Mouse (Mus musculus): ENCODE measurements at regions not wholly inside any gene's neighbourhood (a gene's known extent, or its start where the extent isn't known, plus 50 kb on each side); places are given as distances from the start of the nearest gene placed in this dataset.
"Not testable (repeated sequence)": the region's sequence is repeated elsewhere in the genome, so short reads cannot be mapped to it uniquely, and the experiment has no call there.

- no peak for DNase-seq
Observed at GRCm38 (mm10) chr4:89753484-89753883, 74.2 kb downstream of the Dmrta1 start.

DNA sequence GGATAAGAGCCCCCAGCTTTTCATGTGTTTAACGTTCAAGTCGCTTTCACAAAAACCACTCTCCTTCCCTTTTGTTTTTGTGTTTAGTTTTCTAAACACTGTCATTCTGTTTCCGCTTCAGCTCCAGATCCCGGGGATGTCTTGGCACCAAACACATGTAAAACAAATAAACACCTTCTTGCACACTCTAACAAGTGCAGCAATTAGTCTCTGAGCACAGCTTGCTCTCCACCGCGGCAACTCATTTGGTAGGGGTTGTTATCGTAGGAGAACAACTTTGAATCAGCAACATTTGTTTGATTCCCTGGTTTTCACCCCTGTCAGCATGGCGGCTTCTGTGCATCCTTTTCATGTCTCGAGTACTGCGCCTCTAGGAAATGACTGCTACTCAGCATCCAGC is 97.0 kb downstream of the Dmrta1 start:
- no peak for DNase-seq

DNA sequence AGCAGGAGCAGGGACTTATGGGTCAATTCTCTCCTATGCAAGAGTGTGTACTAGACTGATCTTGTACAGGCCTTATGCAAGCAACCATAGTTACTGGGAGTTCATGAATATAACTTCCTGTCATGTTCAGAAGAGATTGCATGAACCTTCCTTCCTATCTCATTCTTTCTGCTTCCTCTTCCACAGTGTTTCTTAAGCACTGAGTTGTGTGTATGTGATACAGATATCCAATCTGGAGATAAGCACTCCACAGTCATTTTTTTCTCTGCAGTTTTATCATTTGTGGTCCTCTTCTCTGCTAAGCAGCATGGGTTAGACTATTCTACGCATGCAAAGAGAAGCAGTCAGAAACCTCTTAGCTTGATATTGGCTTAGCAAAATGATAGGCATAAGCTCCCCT is 102.3 kb downstream of the Dmrta1 start:
- DNase-seq, result no peak

DNA sequence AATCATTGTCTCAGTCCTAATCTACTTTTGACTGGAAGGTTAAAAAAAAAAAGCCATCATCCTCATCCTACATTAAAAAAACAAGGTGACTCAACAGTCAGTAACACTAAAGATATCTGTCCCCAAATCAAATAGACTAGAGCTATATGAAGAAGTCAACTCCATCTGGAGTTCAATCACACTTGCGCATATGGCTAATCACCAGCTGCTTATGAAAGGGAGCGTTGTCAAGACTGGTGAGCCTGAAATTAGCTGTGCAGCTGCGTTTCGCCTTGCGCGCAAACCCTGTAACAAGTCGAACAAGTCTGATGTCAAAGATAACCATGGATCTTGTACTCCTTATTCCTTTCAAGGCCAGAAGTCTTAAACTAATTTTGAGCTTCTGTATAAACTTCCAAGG is 137.6 kb downstream of the Dmrta1 start:
- no peak for DNase-seq

DNA sequence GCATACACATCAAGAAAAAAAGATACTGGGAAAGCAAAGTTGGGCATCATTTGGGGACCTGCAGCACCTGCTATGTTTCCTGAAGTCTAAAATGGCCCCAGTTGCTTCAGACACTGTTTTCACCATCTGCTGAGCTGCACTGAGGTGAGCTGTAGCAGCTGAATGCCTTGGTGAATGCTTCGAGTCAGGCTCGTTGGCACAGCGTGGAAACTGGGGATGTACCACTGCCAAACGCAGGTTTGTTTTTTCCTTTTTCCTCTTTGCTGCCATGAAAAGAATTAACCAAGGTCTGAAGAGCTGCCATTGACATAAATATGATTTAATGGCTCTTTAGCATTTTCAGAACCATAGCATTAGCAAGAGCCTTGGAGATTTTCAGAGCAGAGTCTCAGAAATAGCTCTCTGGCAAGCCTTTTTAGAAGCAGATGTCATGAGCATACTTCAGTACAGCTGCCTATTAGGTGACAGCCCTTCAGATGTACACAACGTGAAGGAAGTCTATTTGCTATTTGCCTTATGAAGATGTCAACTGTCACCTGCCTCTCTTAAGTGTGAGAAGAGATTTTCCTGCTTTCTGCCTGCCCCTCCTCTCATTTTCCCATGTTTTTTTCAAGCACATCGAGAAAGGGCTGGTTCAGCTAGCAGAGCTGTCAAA is 155.4 kb downstream of the Dmrta1 start:
- DNase-seq, result peak; percentile 2 to 3

DNA sequence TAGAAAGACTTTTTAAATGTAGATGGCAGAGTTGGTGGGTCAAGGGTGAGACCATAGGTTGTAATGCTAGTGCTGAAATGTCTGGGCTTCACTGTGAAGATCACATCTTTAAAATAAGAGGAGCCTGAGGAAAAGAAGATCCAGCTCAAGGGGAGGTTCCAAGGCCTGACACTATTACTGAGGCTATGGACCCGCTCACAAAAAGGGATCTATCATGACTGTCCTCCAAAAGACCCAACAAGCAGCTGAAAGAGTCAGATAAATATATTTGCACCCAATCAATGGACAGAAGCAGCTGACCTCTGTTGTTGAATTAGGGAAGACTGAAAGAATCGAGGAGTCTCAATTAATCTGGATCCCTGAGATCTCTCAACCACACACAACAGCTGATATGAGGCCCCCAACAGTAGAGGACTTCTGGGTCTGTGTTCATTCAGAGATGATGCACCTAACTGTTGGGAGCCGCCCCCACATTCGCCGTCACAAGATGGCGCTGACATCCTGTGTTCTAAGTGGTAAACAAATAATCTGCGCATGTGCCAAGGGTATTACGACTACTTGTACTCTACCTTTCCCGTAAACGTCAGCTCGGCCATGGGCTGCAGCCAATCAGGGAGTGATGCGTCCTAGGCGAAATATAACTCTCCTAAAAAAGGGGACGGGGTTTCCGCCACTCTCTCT is 196.3 kb downstream of the Dmrta1 start:
- peak; percentile 20 to 30 for DNase-seq

DNA sequence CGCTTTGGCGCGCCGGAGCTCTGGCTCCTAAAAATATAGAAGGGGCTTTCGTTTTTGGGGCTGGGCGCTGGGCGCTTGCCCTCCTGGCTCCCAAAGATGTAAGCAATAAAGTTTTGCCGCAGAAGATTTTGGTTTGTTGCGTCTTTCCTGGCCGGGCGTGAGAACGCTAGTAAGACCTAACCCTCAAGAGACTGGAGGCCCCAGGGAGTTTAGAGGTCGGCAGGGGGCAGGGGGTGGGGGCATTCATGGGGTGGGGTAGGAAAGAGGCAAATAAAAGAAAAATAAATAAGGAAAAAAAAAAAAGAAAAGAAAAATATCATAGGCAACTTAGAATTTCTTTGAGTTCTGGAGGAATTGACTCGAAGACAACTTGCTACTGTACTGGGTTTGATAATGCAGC is 196.9 kb downstream of the Dmrta1 start:
- DNase-seq, result not testable (repeated sequence)

- peak in 1 of 2 experiments; percentile 5 for DNase-seq
Observed at GRCm38 (mm10) chr4:89881083-89881482, 201.8 kb downstream of the Dmrta1 start.

GRCm38 (mm10) chr4:89909622-89910021 is 230.4 kb downstream of the Dmrta1 start:
- no peak for DNase-seq

DNA sequence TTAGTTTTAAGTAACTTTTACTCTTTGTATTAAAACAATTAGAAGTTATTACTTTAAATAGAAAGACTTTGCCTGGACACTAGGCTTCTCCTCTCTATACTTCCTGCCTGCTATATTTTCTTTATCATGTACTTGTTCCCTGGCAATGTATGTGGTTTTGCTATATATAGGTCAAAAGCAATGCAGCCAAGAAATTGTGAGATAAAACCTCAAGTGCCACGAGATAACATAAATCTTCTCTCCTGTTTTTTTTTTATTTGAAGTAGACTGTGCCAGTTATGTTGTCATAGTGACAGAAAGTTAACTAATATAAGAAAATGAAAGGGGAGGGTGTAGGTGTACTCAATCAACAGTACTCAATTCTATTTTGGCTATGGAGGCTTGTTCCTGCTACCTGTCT is 258.4 kb downstream of the Dmrta1 start:
- DNase-seq, result no peak

DNA sequence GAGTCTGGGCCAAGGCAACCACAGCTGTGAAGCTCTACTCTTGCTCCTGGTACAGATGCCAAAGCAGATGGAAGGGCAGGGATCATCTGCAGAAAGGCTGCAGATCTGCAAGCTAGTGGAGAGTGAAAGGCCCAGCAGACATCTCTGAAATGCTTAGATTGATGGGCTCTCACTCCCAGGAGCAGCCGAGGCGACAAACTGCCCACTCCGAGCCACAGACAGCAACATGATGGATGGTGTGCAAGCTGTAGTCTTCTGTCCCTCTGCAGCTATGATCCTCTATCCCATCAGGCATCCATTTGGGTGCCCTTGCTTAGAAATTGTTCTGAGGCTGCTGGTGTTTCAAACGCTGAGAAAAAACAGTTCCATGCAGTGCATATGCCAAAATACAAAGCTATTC is 262.1 kb downstream of the Dmrta1 start:
- DNase-seq, result no peak

DNA sequence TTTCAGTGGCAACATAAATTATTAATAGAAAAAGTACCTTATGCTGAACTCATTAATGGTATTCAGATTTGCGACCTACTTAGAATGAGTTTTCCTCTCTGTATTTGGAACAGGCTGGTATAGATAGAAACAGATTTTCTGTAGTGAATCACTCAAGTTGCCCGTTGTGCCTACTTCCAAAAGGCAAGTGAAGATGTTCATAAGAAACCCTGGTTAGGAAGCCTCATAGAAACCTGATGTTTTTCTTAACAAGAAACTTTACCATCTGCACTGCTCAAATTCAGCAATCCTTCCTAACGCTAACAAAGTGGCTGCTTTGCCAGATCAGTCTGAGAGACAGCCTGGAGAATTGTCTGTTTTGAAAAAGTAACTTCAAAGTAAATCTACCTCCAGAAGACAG is 242.5 kb upstream of the Zfp352 start:
- DNase-seq, result no peak

- no peak for DNase-seq
Observed at GRCm38 (mm10) chr4:90003413-90003812, 215.2 kb upstream of the Zfp352 start.

- no peak for DNase-seq
Observed at GRCm38 (mm10) chr4:90003898-90004297, 214.7 kb upstream of the Zfp352 start.

GRCm38 (mm10) chr4:90012723-90013122 is 205.9 kb upstream of the Zfp352 start:
- no peak for DNase-seq

DNA sequence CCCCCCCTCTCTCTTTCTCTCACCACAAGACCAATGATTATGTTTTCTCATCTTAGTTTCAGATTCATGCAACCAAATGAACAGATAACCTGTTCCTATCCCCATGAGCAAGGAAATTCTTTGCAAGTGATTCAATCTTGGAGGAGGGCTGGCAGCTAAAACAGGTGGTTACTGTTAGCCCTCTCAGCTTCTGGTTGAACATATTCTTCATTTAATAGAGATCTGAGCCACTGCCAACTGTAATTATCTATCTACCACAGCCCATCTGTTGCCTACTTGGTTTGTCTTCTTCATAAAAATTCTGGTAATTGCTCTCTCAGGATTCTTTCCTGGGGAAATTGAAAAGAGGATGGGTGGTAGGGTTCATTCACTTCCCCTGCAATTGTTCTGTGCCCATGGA is 204.4 kb upstream of the Zfp352 start:
- no peak for DNase-seq

Measured in cerebellum, postnatal 25 days (tissue).